Mouse (Mus musculus): ENCODE results near the gene 9430015G10Rik. TPM values are rescaled to one million over a fixed set of nuclear protein-coding genes. Genes with fewer than 3 reads are reported as not detected.
"Not testable (repeated sequence)": the region's sequence is repeated elsewhere in the genome, so short reads cannot be mapped to it uniquely, and the experiment has no call there.

Gene 9430015G10Rik
- polyA plus RNA-seq, 1 experiment from 2014 or later = 42.0 TPM

GRCm38 (mm10) chr4:156136285-156137100 is 26.7 kb downstream of the 9430015G10Rik start:
- H3K4me3 ChIP-seq (ENCODE audit: low read length) = no peak overlapping the region
- H3K27ac ChIP-seq (ENCODE audit: low read length) = no peak overlapping the region
- no peaks in the 10 kb centered on the region for H3K4me1 ChIP-seq (replicated peaks; ENCODE audit: control insufficient read depth, insufficient read depth, low read length)
- no peaks in the 10 kb centered on the region for H3K36me3 ChIP-seq (ENCODE audit: control insufficient read depth, insufficient read depth, low read length)
- WGBS = 91% methylated on average over 30 of the region's 30 CpGs
- H3K9ac ChIP-seq (ENCODE audit: low read length) = no peak overlapping the region
- no peak for ATAC-seq (ENCODE audit: low read depth)
- H3K4me2 ChIP-seq (ENCODE audit: low read depth, low read length) = no peak overlapping the region
- H3K9me3 ChIP-seq (ENCODE audit: control insufficient read depth, low read length) = no peaks in the 10 kb centered on the region
- H3K27me3 ChIP-seq (ENCODE audit: control insufficient read depth, insufficient read depth, low read depth, low read length) = no peaks in the 10 kb centered on the region

- 79% methylated on average over 10 of the region's 10 CpGs for WGBS
- H3K9me3 ChIP-seq (ENCODE audit: control insufficient read depth, low read length); ATAC-seq (ENCODE audit: low read depth); H3K4me2 ChIP-seq (ENCODE audit: low read depth, low read length); H3K27me3 ChIP-seq (ENCODE audit: control insufficient read depth, insufficient read depth, low read depth, low read length); H3K4me1 ChIP-seq (replicated peaks; ENCODE audit: control insufficient read depth, insufficient read depth, low read length); H3K9ac ChIP-seq (ENCODE audit: low read length); H3K4me3 ChIP-seq (ENCODE audit: low read length); H3K27ac ChIP-seq (ENCODE audit: low read length); H3K36me3 ChIP-seq (ENCODE audit: control insufficient read depth, insufficient read depth, low read length): not testable (repeated sequence)
Observed at GRCm38 (mm10) chr4:156150887-156151286, 41.1 kb downstream of the 9430015G10Rik start.

- no peak overlapping the region for H3K4me3 ChIP-seq (ENCODE audit: low read length)
Observed at GRCm38 (mm10) chr4:156154771-156155170, 45.0 kb downstream of the 9430015G10Rik start.

GRCm38 (mm10) chr4:156166477-156166876 is 56.7 kb downstream of the 9430015G10Rik start:
- H3K36me3 ChIP-seq (ENCODE audit: control insufficient read depth, insufficient read depth, low read length) = peaks cover 45% of the 10 kb centered on the region

More at GRCm38 (mm10) chr4:156154771-156155170, 45.0 kb downstream of the 9430015G10Rik start:
- Histone ChIP-seq H3K27me3 (ENCODE audit: control insufficient read depth, insufficient read depth, low read depth, low read length) (no peaks in the 10 kb centered on the region), H3K9ac (ENCODE audit: low read length) (no peak overlapping the region), H3K9me3 (ENCODE audit: control insufficient read depth, low read length) (peaks cover 7% of the 10 kb centered on the region), H3K36me3 (ENCODE audit: control insufficient read depth, insufficient read depth, low read length) (no peaks in the 10 kb centered on the region), H3K27ac (ENCODE audit: low read length) (no peak overlapping the region), H3K4me1 (replicated peaks; ENCODE audit: control insufficient read depth, insufficient read depth, low read length) (no peaks in the 10 kb centered on the region), H3K4me2 (ENCODE audit: low read depth, low read length) (no peak overlapping the region)
- 87% methylated on average over 3 of the region's 3 CpGs for WGBS
- ATAC-seq (ENCODE audit: low read depth) = no peak

GRCm38 (mm10) chr4:156168611-156169010 is 58.8 kb downstream of the 9430015G10Rik start:
- no peaks in the 10 kb centered on the region for H3K27me3 ChIP-seq (ENCODE audit: control insufficient read depth, insufficient read depth, low read depth, low read length)
- H3K36me3 ChIP-seq (ENCODE audit: control insufficient read depth, insufficient read depth, low read length) = peaks cover 53% of the 10 kb centered on the region
- ATAC-seq (ENCODE audit: low read depth) = no peak
- H3K9ac ChIP-seq (ENCODE audit: low read length) = no peak overlapping the region
- no peak overlapping the region for H3K27ac ChIP-seq (ENCODE audit: low read length)
- H3K4me1 ChIP-seq (replicated peaks; ENCODE audit: control insufficient read depth, insufficient read depth, low read length) = no peaks in the 10 kb centered on the region
- H3K9me3 ChIP-seq (ENCODE audit: control insufficient read depth, low read length) = no peaks in the 10 kb centered on the region
- H3K4me3 ChIP-seq (ENCODE audit: low read length) = no peak overlapping the region
- no peak overlapping the region for H3K4me2 ChIP-seq (ENCODE audit: low read depth, low read length)
- 90% methylated on average over 8 of the region's 8 CpGs for WGBS

More at GRCm38 (mm10) chr4:156166477-156166876, 56.7 kb downstream of the 9430015G10Rik start:
- Histone ChIP-seq H3K4me2 (ENCODE audit: low read depth, low read length) (no peak overlapping the region), H3K9ac (ENCODE audit: low read length) (no peak overlapping the region), H3K4me3 (ENCODE audit: low read length) (no peak overlapping the region), H3K27me3 (ENCODE audit: control insufficient read depth, insufficient read depth, low read depth, low read length) (no peaks in the 10 kb centered on the region), H3K27ac (ENCODE audit: low read length) (no peak overlapping the region), H3K4me1 (replicated peaks; ENCODE audit: control insufficient read depth, insufficient read depth, low read length) (no peaks in the 10 kb centered on the region), H3K9me3 (ENCODE audit: control insufficient read depth, low read length) (peaks cover 6% of the 10 kb centered on the region)
- 89% methylated on average over 9 of the region's 9 CpGs for WGBS
- no peak for ATAC-seq (ENCODE audit: low read depth)

- no peak for ATAC-seq (ENCODE audit: low read depth)
- Histone ChIP-seq H3K4me2 (ENCODE audit: low read depth, low read length) (no peak overlapping the region), H3K9me3 (ENCODE audit: control insufficient read depth, low read length) (no peaks in the 10 kb centered on the region), H3K27me3 (ENCODE audit: control insufficient read depth, insufficient read depth, low read depth, low read length) (no peaks in the 10 kb centered on the region), H3K36me3 (ENCODE audit: control insufficient read depth, insufficient read depth, low read length) (peaks cover 56% of the 10 kb centered on the region), H3K9ac (ENCODE audit: low read length) (no peak overlapping the region), H3K4me3 (ENCODE audit: low read length) (no peak overlapping the region), H3K4me1 (replicated peaks; ENCODE audit: control insufficient read depth, insufficient read depth, low read length) (no peaks in the 10 kb centered on the region), H3K27ac (ENCODE audit: low read length) (no peak overlapping the region)
- WGBS = 92% methylated on average over 10 of the region's 10 CpGs
Observed at GRCm38 (mm10) chr4:156169129-156169528, 59.3 kb downstream of the 9430015G10Rik start.

GRCm38 (mm10) chr4:156171828-156172227 is 62.0 kb downstream of the 9430015G10Rik start:
- no peak overlapping the region for H3K4me2 ChIP-seq (ENCODE audit: low read depth, low read length)
- H3K4me1 ChIP-seq (replicated peaks; ENCODE audit: control insufficient read depth, insufficient read depth, low read length) = no peaks in the 10 kb centered on the region
- no peak for ATAC-seq (ENCODE audit: low read depth)
- no peaks in the 10 kb centered on the region for H3K27me3 ChIP-seq (ENCODE audit: control insufficient read depth, insufficient read depth, low read depth, low read length)
- no peak overlapping the region for H3K4me3 ChIP-seq (ENCODE audit: low read length)
- H3K36me3 ChIP-seq (ENCODE audit: control insufficient read depth, insufficient read depth, low read length) = peaks cover 71% of the 10 kb centered on the region
- no peak overlapping the region for H3K9ac ChIP-seq (ENCODE audit: low read length)
- H3K9me3 ChIP-seq (ENCODE audit: control insufficient read depth, low read length) = no peaks in the 10 kb centered on the region
- WGBS = 95% methylated on average over 11 of the region's 11 CpGs
- H3K27ac ChIP-seq (ENCODE audit: low read length) = no peak overlapping the region

Other genes starting within 250 kb of the 9430015G10Rik start
- 0.24 and 0.30 TPM in 2 replicates for gene Tas1r3, start 246.6 kb upstream of the 9430015G10Rik start, polyA plus RNA-seq (2015; fragmentation: Nextera tagmentation; extraction: Ambion mirVana)
- gene Cptp, start 240.5 kb upstream of the 9430015G10Rik start, polyA plus RNA-seq (2015; fragmentation: Nextera tagmentation; extraction: Ambion mirVana) = 15.6 and 16.4 TPM in 2 replicates
- 74.2 and 75.8 TPM in 2 replicates for gene Ints11, start 240.4 kb upstream of the 9430015G10Rik start, polyA plus RNA-seq (2015; fragmentation: Nextera tagmentation; extraction: Ambion mirVana)
- 39.7 and 43.2 TPM in 2 replicates for gene Pusl1, start 218.2 kb upstream of the 9430015G10Rik start, polyA plus RNA-seq (2015; fragmentation: Nextera tagmentation; extraction: Ambion mirVana)
- gene Acap3, start 218.2 kb upstream of the 9430015G10Rik start, polyA plus RNA-seq (2015; fragmentation: Nextera tagmentation; extraction: Ambion mirVana) = 17.5 and 20.0 TPM in 2 replicates
- gene Ube2j2, start 166.2 kb upstream of the 9430015G10Rik start, polyA plus RNA-seq (2015; fragmentation: Nextera tagmentation; extraction: Ambion mirVana) = 77.2 and 86.4 TPM in 2 replicates
- 37.2 and 39.3 TPM in 2 replicates for gene C1qtnf12, start 147.7 kb upstream of the 9430015G10Rik start, polyA plus RNA-seq (2015; fragmentation: Nextera tagmentation; extraction: Ambion mirVana)
- gene B3galt6, start 117.3 kb upstream of the 9430015G10Rik start, polyA plus RNA-seq (2015; fragmentation: Nextera tagmentation; extraction: Ambion mirVana) = 12.2 and 12.8 TPM in 2 replicates
- gene Sdf4, start 117.1 kb upstream of the 9430015G10Rik start, polyA plus RNA-seq (2015; fragmentation: Nextera tagmentation; extraction: Ambion mirVana) = 156 and 162 TPM in 2 replicates
- gene Tnfrsf4, start 96.1 kb upstream of the 9430015G10Rik start, polyA plus RNA-seq (2015; fragmentation: Nextera tagmentation; extraction: Ambion mirVana) = 1.1 and 2.4 TPM in 2 replicates
- gene Tnfrsf18, start 83.8 kb upstream of the 9430015G10Rik start, polyA plus RNA-seq (2015; fragmentation: Nextera tagmentation; extraction: Ambion mirVana) = 1.5 and 2.3 TPM in 2 replicates
- gene Ttll10, start 50.6 kb upstream of the 9430015G10Rik start, polyA plus RNA-seq (2015; fragmentation: Nextera tagmentation; extraction: Ambion mirVana) = 2.8 and 4.0 TPM in 2 replicates
- 0.24 and 0.33 TPM in 2 replicates for gene Rnf223, start 20.5 kb downstream of the 9430015G10Rik start, polyA plus RNA-seq (2015; fragmentation: Nextera tagmentation; extraction: Ambion mirVana)
- gene Agrn, start 87.5 kb downstream of the 9430015G10Rik start, polyA plus RNA-seq (2015; fragmentation: Nextera tagmentation; extraction: Ambion mirVana) = 85.6 and 86.5 TPM in 2 replicates
- 1.7 and 3.1 TPM in 2 replicates for gene Isg15, start 90.8 kb downstream of the 9430015G10Rik start, polyA plus RNA-seq (2015; fragmentation: Nextera tagmentation; extraction: Ambion mirVana)
- 2.9 and 3.4 TPM in 2 replicates for gene AW011738, start 93.3 kb downstream of the 9430015G10Rik start, polyA plus RNA-seq (2015; fragmentation: Nextera tagmentation; extraction: Ambion mirVana)
- 0.45 and 0.91 TPM in 2 replicates for gene Perm1, start 105.9 kb downstream of the 9430015G10Rik start, polyA plus RNA-seq (2015; fragmentation: Nextera tagmentation; extraction: Ambion mirVana)
- 18.5 and 22.8 TPM in 2 replicates for gene Plekhn1, start 124.9 kb downstream of the 9430015G10Rik start, polyA plus RNA-seq (2015; fragmentation: Nextera tagmentation; extraction: Ambion mirVana)
- gene Noc2l, start 126.0 kb downstream of the 9430015G10Rik start, polyA plus RNA-seq (2015; fragmentation: Nextera tagmentation; extraction: Ambion mirVana) = 51.3 and 51.6 TPM in 2 replicates
- gene Samd11, start 145.7 kb downstream of the 9430015G10Rik start, polyA plus RNA-seq (2015; fragmentation: Nextera tagmentation; extraction: Ambion mirVana) = 0.29 and 0.72 TPM in 2 replicates
- not detected in 2 replicates for gene Vmn2r-ps159, start 221.1 kb downstream of the 9430015G10Rik start, polyA plus RNA-seq (2015; fragmentation: Nextera tagmentation; extraction: Ambion mirVana)

All from lung, embryonic 16.5 days (tissue).